Mouse (Mus musculus): ENCODE results near the gene Poc1b. TPM values are rescaled to one million over a fixed set of nuclear protein-coding genes. Genes with fewer than 3 reads are reported as not detected.

The Poc1b gene
- polyA plus RNA-seq, 1 experiment, result 2.0 TPM

DNA sequence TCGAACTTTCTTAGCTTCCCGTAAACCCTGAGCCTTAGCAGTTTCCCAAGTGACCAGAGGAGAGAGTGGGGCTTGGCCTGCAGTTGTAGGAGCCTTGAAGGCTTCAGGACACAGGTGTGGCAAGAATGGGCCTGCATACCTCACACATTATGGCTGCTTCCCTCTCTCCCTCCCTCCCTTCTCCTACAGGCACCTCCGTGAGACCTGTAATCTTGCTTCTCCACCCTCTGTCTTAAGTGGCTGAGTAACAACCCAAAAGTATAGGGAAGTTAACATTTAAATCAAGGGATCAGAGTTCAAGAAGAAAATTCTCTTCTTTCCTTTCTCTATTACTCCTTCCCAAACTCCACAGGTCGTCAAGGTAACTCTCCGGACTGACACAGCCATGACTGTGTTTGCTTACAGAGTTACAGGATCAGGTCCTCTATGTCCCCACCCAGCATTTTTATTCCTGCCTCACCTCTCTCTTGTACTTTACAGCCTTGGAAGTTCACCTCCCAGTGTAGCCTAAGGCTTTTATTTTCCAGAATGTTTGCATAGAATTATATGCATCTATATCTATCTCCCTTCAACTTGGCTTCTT, 137.2 kb downstream of the Poc1b start:
- Histone ChIP-seq H3K27ac (ENCODE audit: control insufficient read depth, insufficient read depth, low read depth, low read length, poor library complexity) (no peak overlapping the region), H3K4me1 (ENCODE audit: control insufficient read depth, insufficient read depth, low read length) (peaks cover 2% of the 10 kb centered on the region), H3K4me3 (replicated peaks; ENCODE audit: control insufficient read depth, low read depth, low read length) (no peak overlapping the region)
- no peak for TF ChIP-seq CTCF (IDR thresholded peaks at IDR 0.05; ENCODE audit: control insufficient read depth, insufficient read depth, low read length)
- no peak for TF ChIP-seq POLR2A (IDR thresholded peaks at IDR 0.05; ENCODE audit: borderline replicate concordance, control insufficient read depth, low read depth, low read length)
- 63% methylated on average over 5 of the region's 5 CpGs for WGBS

DNA sequence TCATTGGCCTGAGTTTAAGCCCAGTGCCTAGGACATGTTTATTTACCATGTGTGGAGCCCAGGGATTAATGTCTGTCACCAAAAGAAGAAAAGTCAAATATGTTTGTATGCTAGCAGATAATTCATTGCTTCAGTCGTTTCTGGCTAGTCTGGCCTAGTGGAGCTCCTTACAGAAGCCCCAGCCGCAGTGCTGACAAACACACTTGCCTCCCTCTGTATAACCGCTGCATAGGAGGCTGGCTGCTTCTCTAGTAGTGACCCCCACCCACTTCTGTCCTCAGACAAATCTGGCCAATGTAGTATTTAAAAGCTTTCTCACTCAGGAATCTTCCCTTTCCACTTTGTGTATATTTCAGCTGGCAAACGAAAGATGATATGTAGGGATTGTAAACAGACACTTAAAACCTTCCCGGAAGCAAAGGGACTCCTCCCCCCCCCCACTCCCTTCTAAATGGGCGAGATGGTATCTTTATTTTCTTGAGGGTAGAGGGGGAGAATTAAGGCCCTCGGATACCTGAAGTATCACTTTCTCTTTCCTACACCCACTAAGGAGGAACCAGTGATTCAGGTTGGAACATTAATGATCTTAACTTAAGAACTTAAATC, 137.9 kb downstream of the Poc1b start:
- no peak overlapping the region for H3K27ac ChIP-seq (ENCODE audit: control insufficient read depth, insufficient read depth, low read depth, low read length, poor library complexity)

DNA sequence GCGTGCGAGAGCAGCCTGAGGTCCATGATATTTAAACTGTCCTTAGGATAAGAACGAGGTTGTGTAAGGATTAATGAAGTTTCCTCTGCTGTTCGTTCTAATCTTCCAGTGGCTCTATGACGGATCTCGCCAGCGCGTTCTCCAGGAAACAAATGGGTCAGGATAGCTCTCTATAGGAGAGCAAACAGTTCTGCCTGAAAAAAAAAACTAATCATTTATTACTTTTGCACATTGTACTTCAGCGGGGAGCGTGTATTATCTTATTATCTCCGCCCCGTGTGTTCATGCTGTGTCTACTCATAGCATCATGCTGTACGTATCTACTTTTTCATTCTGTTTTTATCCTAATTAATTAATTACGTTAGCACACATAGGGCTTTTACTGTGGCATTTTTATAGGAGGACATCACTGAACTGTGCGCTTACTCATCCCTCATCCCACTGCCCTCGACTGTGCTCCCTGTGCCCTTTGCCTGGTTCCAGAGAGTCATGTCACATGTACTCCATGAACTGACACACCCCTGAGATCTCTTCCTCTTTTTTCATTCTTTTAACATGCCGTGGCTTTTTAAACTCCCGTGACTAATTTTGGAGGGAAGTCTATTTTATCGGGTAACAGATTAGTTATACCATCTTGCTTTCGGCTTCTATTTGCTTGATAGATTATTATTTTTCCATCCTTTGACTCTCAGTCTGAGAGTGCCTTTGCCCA, 140.1 kb downstream of the Poc1b start:
- Histone ChIP-seq H3K27ac (ENCODE audit: control insufficient read depth, insufficient read depth, low read depth, low read length, poor library complexity) (no peak overlapping the region), H3K4me3 (replicated peaks; ENCODE audit: control insufficient read depth, low read depth, low read length) (no peak overlapping the region), H3K4me1 (ENCODE audit: control insufficient read depth, insufficient read depth, low read length) (no peaks in the 10 kb centered on the region; the same call in 1 of the 2 replicates)
- TF ChIP-seq POLR2A (IDR thresholded peaks at IDR 0.05; ENCODE audit: borderline replicate concordance, control insufficient read depth, low read depth, low read length) (no peak), CTCF (IDR thresholded peaks at IDR 0.05; ENCODE audit: control insufficient read depth, insufficient read depth, low read length) (no peak)
- 62% methylated on average over 20 of the region's 20 CpGs for WGBS

More for the DNA sequence above, 137.9 kb downstream of the Poc1b start:
- TF ChIP-seq POLR2A (IDR thresholded peaks at IDR 0.05; ENCODE audit: borderline replicate concordance, control insufficient read depth, low read depth, low read length), result no peak
- TF ChIP-seq CTCF (IDR thresholded peaks at IDR 0.05; ENCODE audit: control insufficient read depth, insufficient read depth, low read length), result no peak
- peaks cover 2% of the 10 kb centered on the region for H3K4me1 ChIP-seq (ENCODE audit: control insufficient read depth, insufficient read depth, low read length)
- no peak overlapping the region for H3K4me3 ChIP-seq (replicated peaks; ENCODE audit: control insufficient read depth, low read depth, low read length)
- WGBS, result 51% methylated on average over 7 of the region's 7 CpGs

Other genes with a start within 250 kb of the Poc1b start
- gene Atp2b1, start 192.6 kb upstream of the Poc1b start, polyA plus RNA-seq (2011; ENCODE audit: insufficient read depth, insufficient read length, low replicate concordance, missing spikeins), result 25.7 and 54.1 TPM in 2 replicates
- 2.6 and 6.3 TPM in 2 replicates for gene Galnt4, start 1.1 kb downstream of the Poc1b start, polyA plus RNA-seq (2011; ENCODE audit: insufficient read depth, insufficient read length, low replicate concordance, missing spikeins)
- not detected in 2 replicates for gene Phxr2, start 19.3 kb downstream of the Poc1b start, polyA plus RNA-seq (2011; ENCODE audit: insufficient read depth, insufficient read length, low replicate concordance, missing spikeins)
- gene Dusp6, start 156.2 kb downstream of the Poc1b start, polyA plus RNA-seq (2011; ENCODE audit: insufficient read depth, insufficient read length, low replicate concordance, missing spikeins), result 19.3 and 43.1 TPM in 2 replicates

Measured in bone marrow, adult 2 months (tissue).